Mouse (Mus musculus) midbrain, embryonic 14.5 days (tissue): ENCODE data around the gene Gm28230. TPM values are rescaled to one million over a fixed set of nuclear protein-coding genes. Genes with fewer than 3 reads are reported as not detected.

Source experiments
- ATAC-seq: fragments of 200-750 bp; cut with Nextera tagmentation; 2 replicates; pipeline ENCODE4 v1.8.0; 2017; ENCODE audit warnings: moderate number of reproducible peaks, moderate library complexity; ENCODE audit not compliant: low FRiP score, low TSS enrichment
- DNase-seq: peaks from one replicate; pipeline ENCODE4 v3.0.0-alpha.2; 2015
- H3K27ac ChIP-seq: fragments of 300-500 bp; sonication (generic); replicated peaks from 2 replicates; pipeline ENCODE4 v1.5.1; 2014; ENCODE audit warnings: mild to moderate bottlenecking, low read depth, low read length, moderate library complexity
- H3K27me3 ChIP-seq: fragments of 300-500 bp; sonication (generic); 2 replicates; pipeline ENCODE4 v1.6.1; 2014; ENCODE audit warnings: low read length, control low read depth, mixed read lengths; ENCODE audit not compliant: control insufficient read depth, insufficient read depth
- H3K36me3 ChIP-seq: fragments of 300-500 bp; sonication (generic); 2 replicates; pipeline ENCODE4 v1.6.1; 2014; ENCODE audit warnings: low read length, control low read depth; ENCODE audit not compliant: control insufficient read depth, insufficient read depth
- H3K4me1 ChIP-seq: fragments of 300-500 bp; sonication (generic); 2 replicates; pipeline ENCODE4 v1.6.1; 2014; ENCODE audit warnings: mild to moderate bottlenecking, antibody characterized with exemption, low read length, control low read depth; ENCODE audit not compliant: control insufficient read depth, insufficient read depth
- H3K4me2 ChIP-seq: fragments of 300-500 bp; sonication (generic); 2 replicates; pipeline ENCODE4 v1.6.1; 2014; ENCODE audit warnings: mild to moderate bottlenecking, low read length, moderate library complexity
- H3K4me3 ChIP-seq: fragments of 300-500 bp; sonication (generic); replicated peaks from 2 replicates; pipeline ENCODE4 v1.5.1; 2014; ENCODE audit warnings: low read depth, low read length
- H3K9ac ChIP-seq: fragments of 300-500 bp; sonication (generic); replicated peaks from 2 replicates; pipeline ENCODE4 v1.6.1; 2014; ENCODE audit warnings: mild to moderate bottlenecking, low read length, moderate library complexity
- H3K9me3 ChIP-seq: fragments of 300-500 bp; sonication (generic); 2 replicates; pipeline ENCODE4 v1.6.1; 2016; ENCODE audit warnings: low read length, control low read depth, mixed read lengths; ENCODE audit not compliant: control insufficient read depth
- WGBS: fragments of 180-500 bp; shearing (Covaris S2); extraction: QIAGEN DNeasy Blood & Tissue Kit; methylation state at CpG from one replicate; pipeline ENCODE4 v1.1.7; 2014; 5-methylcytosine and 5-hydroxymethylcytosine counted together
- polyA plus RNA-seq: library from polyadenylated mRNA; unstranded; fragments of >200 nt; fragmentation: Nextera tagmentation; extraction: Ambion mirVana; gene quantifications from 2 replicates; pipeline ENCODE4 v1.2.1, GENCODE M21; 2014

The Gm28230 gene
- polyA plus RNA-seq, 1 experiment from 2014 or later, result not detected

GRCm38 (mm10) chr2:74747661-74748141 is 21.2 kb downstream of the Gm28230 start:
- DNase-seq, result peak; percentile 54
- no peak overlapping the region for H3K9ac ChIP-seq
- peaks cover 98% of the 10 kb centered on the region for H3K27me3 ChIP-seq
- H3K4me2 ChIP-seq, result no peak overlapping the region
- no peak for ATAC-seq
- H3K4me3 ChIP-seq, result no peak overlapping the region
- H3K36me3 ChIP-seq, result no peaks in the 10 kb centered on the region
- no peak overlapping the region for H3K27ac ChIP-seq
- WGBS, result 3% methylated on average over 11 of the region's 11 CpGs
- H3K9me3 ChIP-seq, result no peaks in the 10 kb centered on the region
- peaks cover 9% of the 10 kb centered on the region; the same call in 1 of the 2 replicates for H3K4me1 ChIP-seq

GRCm38 (mm10) chr2:74748436-74748995 is 22.0 kb downstream of the Gm28230 start:
- Histone ChIP-seq H3K4me2 (no peak overlapping the region), H3K4me1 (peaks cover 9% of the 10 kb centered on the region; the same call in 1 of the 2 replicates), H3K36me3 (no peaks in the 10 kb centered on the region), H3K9ac (no peak overlapping the region), H3K27me3 (peaks cover 98% of the 10 kb centered on the region), H3K9me3 (no peaks in the 10 kb centered on the region), H3K27ac (no peak overlapping the region), H3K4me3 (no peak overlapping the region)
- WGBS, result 4% methylated on average over 9 of the region's 9 CpGs
- peak; percentile 45 for DNase-seq
- ATAC-seq, result no peak

DNA sequence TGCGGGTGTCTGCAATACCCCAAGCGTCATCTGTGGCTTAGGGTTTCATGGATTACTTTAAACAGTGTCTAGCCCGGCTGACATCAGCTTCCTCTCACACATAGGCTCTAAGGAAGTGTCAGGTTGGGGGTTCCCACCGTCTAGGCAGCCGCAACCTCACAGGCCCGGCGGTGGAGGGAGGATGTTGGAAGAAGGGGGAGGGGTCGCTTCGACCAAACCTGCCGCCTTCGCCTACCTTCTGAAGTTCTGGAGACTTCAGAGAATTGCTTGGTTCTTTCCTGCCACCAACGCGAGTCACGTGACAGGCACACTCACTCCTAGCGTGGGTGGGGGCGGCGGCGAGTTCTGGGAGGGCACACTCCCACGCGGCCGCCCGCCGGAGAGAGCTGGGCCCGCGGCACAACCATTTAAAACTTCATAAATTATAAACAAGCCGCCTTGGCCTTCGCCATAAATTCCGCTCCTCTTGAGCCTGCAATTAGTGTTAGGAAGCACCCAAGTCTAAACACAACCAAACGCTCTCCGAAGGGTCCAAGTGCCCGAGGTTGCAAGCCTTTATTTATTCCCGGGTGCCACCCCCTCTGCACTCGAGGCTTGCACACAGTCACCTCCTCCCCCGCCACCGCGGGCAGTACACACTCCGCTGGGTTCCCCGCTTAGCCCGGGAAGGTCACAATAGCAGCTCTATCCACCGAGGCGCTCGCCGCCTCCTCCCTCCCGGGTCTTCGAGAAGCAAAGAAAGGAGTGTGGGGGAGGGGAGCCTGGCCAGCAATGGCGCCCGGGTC is 23.0 kb downstream of the Gm28230 start:
- ATAC-seq (no peak), DNase-seq (peak; percentile 66)
- Histone ChIP-seq H3K4me2 (peak overlapping the region; percentile 39), H3K36me3 (no peaks in the 10 kb centered on the region), H3K9ac (no peak overlapping the region), H3K27ac (no peak overlapping the region), H3K9me3 (no peaks in the 10 kb centered on the region), H3K27me3 (peaks cover 98% of the 10 kb centered on the region), H3K4me3 (peak overlapping the region; percentile 4; the same call in 1 of the 2 replicates), H3K4me1 (peaks cover 9% of the 10 kb centered on the region; the same call in 1 of the 2 replicates)
- WGBS, result under 1% methylated on average over 47 of the region's 47 CpGs

GRCm38 (mm10) chr2:74750731-74751250 is 24.3 kb downstream of the Gm28230 start:
- no peak overlapping the region for H3K27ac ChIP-seq
- no peak overlapping the region for H3K4me3 ChIP-seq
- ATAC-seq, result no peak
- DNase-seq, result no peak
- no peaks in the 10 kb centered on the region for H3K9me3 ChIP-seq
- no peak overlapping the region for H3K4me2 ChIP-seq
- H3K9ac ChIP-seq, result no peak overlapping the region
- H3K36me3 ChIP-seq, result no peaks in the 10 kb centered on the region
- 8% methylated on average over 5 of the region's 5 CpGs for WGBS
- peaks cover 9% of the 10 kb centered on the region; the same call in 1 of the 2 replicates for H3K4me1 ChIP-seq
- peaks cover 96% of the 10 kb centered on the region for H3K27me3 ChIP-seq

- Histone ChIP-seq H3K4me1 (peaks cover 9% of the 10 kb centered on the region; the same call in 1 of the 2 replicates), H3K36me3 (no peaks in the 10 kb centered on the region), H3K9me3 (0 out of 2 replicates have a peak, but pooled peaks cover 3% of the 10 kb centered on the region), H3K27me3 (peaks cover 94% of the 10 kb centered on the region), H3K4me3 (no peak overlapping the region), H3K27ac (no peak overlapping the region), H3K4me2 (no peak overlapping the region), H3K9ac (no peak overlapping the region)
- WGBS, result 68% methylated on average over 1 of the region's 1 CpGs
- no peak for DNase-seq
- no peak for ATAC-seq
Measured at GRCm38 (mm10) chr2:74751861-74752260, 25.3 kb downstream of the Gm28230 start.

GRCm38 (mm10) chr2:74752431-74753174 is 26.1 kb downstream of the Gm28230 start:
- Histone ChIP-seq H3K27me3 (peaks cover 93% of the 10 kb centered on the region), H3K4me2 (peak overlapping the region; percentile 23), H3K4me1 (peaks cover 9% of the 10 kb centered on the region; the same call in 1 of the 2 replicates), H3K9ac (0 out of 2 replicates have a peak overlapping the region, but pooled peaks have one; percentile 9), H3K36me3 (no peaks in the 10 kb centered on the region), H3K4me3 (0 out of 2 replicates have a peak overlapping the region, but pooled peaks have one; percentile 7), H3K9me3 (0 out of 2 replicates have a peak, but pooled peaks cover 3% of the 10 kb centered on the region), H3K27ac (no peak overlapping the region)
- ATAC-seq (no peak), DNase-seq (peak; percentile 21)
- 1% methylated on average over 45 of the region's 45 CpGs for WGBS

DNA sequence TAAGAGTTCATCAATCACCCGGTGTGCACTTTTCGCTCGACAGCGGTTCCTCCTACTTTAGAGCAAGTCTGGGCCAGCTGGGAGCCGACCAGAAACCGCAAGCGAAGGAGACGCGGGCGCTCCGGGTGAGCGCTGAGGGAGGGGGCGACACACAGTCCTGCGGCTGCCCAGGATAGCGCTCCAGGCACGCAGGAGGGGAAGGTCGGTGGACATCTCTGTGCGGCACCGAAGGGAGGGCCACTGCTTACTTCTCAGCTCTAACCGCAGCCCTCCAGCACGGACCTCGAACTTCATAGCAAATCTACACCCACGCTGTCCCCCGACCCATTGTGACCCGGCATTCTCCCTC is 26.6 kb downstream of the Gm28230 start:
- Histone ChIP-seq H3K4me2 (peak overlapping the region; percentile 23), H3K27ac (no peak overlapping the region), H3K9me3 (0 out of 2 replicates have a peak, but pooled peaks cover 3% of the 10 kb centered on the region), H3K9ac (0 out of 2 replicates have a peak overlapping the region, but pooled peaks have one; percentile 9), H3K4me3 (0 out of 2 replicates have a peak overlapping the region, but pooled peaks have one; percentile 7), H3K27me3 (peaks cover 93% of the 10 kb centered on the region), H3K4me1 (peaks cover 9% of the 10 kb centered on the region; the same call in 1 of the 2 replicates), H3K36me3 (no peaks in the 10 kb centered on the region)
- under 1% methylated on average over 25 of the region's 25 CpGs for WGBS
- ATAC-seq (no peak), DNase-seq (peak; percentile 16)

DNA sequence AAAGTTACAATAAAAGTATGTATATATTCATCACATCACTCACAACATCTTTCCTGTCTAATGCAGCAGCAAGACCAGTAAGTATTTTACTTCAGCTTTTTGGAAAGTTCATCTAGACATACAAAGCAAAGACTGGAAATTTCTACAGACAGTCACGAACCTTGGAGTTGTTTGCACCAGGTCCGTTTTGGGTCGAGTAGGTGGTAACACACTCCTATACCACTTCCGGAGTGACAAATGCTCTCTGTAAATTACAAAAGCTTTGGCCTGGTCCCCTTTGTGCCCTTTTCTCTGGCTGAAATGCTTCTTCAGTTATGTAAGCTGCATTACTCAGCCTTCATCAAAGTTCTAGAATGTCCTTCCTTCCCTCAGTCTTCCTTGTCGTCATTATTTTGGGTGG is 27.2 kb downstream of the Gm28230 start:
- 0 out of 2 replicates have a peak, but pooled peaks cover 3% of the 10 kb centered on the region for H3K9me3 ChIP-seq
- H3K9ac ChIP-seq, result no peak overlapping the region
- no peak overlapping the region for H3K4me3 ChIP-seq
- peaks cover 9% of the 10 kb centered on the region; the same call in 1 of the 2 replicates for H3K4me1 ChIP-seq
- no peak overlapping the region for H3K27ac ChIP-seq
- WGBS, result 20% methylated on average over 5 of the region's 5 CpGs
- H3K4me2 ChIP-seq, result no peak overlapping the region
- ATAC-seq (no peak), DNase-seq (no peak)
- no peaks in the 10 kb centered on the region for H3K36me3 ChIP-seq
- peaks cover 95% of the 10 kb centered on the region for H3K27me3 ChIP-seq
